Mouse (Mus musculus): ENCODE results near the gene Med17. TPM values are rescaled to one million over a fixed set of nuclear protein-coding genes. Genes with fewer than 3 reads are reported as not detected.

The Med17 gene
- total RNA-seq, 1 experiment from 2014 or later: 44.6 TPM

DNA sequence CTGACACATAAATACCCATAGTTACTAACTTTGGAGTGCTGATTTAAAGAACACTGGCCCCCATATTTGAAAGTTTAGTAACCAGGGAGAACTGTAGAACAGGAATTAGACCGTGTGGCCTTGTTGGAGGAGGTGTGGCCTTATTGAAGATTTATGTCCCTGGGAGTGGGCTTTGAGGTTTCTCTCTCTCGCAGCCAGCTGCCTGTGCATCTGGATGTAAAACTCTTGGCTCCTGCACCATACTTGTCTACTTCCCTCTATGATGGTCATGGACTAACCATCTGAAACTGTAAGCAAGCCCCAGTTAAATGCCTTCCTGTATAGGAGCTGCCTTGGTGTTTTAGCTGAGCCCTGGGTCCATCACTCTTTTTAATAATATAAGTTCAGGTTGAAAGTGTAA is 18.7 kb upstream of the Med17 start:
- ATAC-seq (ENCODE audit: extremely low read depth, insufficient number of reproducible peaks, low FRiP score, poor library complexity, severe bottlenecking): no peak

DNA sequence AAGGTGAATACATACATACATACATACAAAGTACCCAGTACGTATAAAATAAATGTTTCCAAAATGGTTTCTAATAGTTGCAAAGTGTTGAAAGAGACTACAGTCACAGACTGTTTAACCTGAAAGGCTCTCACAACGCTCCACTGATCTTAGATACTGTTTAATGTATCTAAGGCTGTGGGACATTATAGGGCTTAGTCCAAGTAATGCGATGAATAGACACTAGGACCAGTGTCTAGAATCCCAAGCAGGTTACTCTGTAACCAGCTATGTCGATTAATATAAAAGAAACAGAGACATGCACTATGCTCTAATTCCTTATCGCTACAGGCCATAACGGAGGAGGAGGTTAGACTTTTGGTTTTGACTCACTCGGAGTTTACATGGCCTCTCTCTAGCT is 17.4 kb upstream of the Med17 start:
- no peak for ATAC-seq (ENCODE audit: extremely low read depth, insufficient number of reproducible peaks, low FRiP score, poor library complexity, severe bottlenecking)

DNA sequence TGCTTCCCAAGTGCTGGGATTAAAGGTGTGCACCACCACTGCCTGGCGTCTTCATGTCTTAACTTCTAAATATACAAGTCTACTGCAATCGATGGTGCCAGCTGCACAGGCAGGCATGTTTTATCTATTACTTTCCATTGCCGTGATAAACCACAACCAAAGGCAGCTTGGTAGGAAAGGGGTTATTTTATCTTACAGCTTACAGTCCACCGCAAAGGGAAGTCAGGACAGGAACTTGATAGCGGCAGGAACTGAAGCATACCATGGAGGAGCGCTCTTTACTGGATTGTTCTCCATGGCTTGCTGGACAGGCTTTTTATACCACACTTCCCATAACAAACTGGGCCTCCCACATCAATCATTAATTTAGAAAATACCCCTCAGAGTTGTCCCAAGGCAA is 9.5 kb upstream of the Med17 start:
- no peak for ATAC-seq (ENCODE audit: extremely low read depth, insufficient number of reproducible peaks, low FRiP score, poor library complexity, severe bottlenecking)

DNA sequence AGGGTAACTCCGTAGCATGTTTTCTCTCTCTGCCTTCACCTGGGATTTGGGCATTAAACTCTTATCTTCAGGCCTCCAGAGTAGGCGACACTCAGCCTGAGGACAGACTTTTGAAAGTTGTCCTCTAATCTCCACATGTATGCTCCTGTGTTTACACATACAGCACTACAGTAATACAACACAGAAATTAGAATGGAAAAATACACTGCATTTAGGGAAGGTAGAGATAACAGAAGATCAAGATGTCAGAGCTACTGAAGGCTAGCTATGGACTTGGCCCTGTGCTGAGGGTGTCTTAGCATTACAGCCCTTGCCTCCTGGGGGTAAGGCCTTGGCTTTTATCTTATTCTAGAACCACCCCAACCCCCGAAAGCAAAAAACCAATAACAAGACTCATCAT is 8.7 kb upstream of the Med17 start:
- no peak for ATAC-seq (ENCODE audit: extremely low read depth, insufficient number of reproducible peaks, low FRiP score, poor library complexity, severe bottlenecking)

DNA sequence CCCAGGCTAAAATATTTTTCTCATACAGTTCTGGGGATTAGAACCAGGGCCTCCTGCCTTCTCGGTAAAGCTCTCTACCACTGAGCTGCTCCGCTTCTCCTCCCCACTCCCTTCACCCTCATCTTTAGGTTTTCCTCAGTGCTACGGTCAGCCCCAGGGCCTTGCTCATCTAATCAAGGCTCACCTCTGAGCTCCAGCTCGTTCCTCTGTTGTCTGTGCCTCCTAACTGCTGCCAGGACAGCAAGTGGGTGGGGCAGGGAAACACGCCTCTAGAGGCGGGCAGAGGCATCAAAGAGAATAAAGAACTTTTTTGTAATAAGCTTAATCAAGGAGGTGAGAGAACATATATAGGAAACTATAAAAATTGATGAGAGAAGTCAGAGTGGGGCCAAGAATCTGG is 8.1 kb upstream of the Med17 start:
- ATAC-seq (ENCODE audit: extremely low read depth, insufficient number of reproducible peaks, low FRiP score, poor library complexity, severe bottlenecking): no peak

DNA sequence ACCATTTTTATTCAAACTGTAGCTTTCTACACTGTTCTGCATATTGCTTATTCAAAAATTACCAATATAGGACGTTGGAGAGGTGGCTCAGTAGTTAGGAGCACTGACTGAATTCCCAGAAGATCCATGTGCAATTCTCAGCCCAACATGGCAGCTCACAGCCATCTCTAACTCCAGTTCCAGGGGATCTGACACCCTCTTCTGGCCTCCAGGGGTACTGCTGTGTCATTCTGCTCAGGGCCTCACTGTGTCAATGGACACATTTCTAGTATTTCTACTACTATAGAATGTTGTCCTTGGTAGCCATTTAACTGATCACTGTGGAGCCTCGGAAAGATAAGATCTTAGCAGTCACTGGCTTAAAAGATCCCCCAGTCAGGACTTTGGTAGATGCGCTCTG is 5.7 kb upstream of the Med17 start:
- 0 out of 2 replicates have a peak, but pooled peaks have one; percentile 39 for ATAC-seq (ENCODE audit: extremely low read depth, insufficient number of reproducible peaks, low FRiP score, poor library complexity, severe bottlenecking)

DNA sequence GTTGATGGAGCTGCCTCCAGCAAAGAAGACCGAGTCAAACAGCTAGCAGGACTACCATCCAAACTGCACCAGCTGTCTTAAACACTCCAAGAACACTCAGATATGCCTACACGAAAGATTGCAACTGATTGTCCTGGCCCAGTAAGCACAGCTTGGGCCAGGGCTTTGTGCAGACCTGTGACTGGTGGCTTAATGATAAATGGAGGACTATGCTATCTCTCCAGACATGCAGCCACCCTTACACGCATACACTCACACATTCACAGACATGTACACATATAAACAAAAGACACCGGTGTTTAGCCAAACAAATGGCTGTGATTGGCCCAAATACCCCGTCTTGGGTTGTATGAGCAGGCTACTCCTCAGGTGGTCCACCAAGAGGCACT is 754 bp upstream of the Med17 start:
- no peak for ATAC-seq (ENCODE audit: extremely low read depth, insufficient number of reproducible peaks, low FRiP score, poor library complexity, severe bottlenecking)

DNA sequence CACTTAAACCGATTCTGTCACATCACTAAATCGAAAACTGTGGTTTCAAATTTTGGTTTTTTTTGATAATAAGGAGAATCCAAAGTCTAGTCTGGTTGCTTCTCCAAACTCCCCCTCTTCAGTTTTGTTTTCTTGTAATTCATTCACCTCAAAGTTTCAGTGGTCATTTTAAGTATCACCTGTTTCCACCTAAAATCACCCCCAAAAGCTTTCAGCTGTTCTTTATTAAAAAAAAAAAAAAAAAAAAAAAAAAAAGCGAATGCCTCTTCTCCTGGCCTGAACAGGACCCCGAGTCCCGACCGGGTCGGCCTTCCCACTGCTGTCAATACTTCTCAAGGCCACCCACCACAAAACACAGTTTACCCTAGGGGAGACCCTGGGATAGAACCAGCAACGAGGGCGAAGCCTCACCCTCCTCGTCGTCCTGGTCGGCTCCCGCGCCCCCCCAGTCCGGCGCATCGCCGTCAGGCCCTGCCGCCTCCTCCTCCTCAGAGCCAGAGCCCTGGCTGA is 537 bp downstream of the Med17 start:
- no peak for ATAC-seq (ENCODE audit: extremely low read depth, insufficient number of reproducible peaks, low FRiP score, poor library complexity, severe bottlenecking)

DNA sequence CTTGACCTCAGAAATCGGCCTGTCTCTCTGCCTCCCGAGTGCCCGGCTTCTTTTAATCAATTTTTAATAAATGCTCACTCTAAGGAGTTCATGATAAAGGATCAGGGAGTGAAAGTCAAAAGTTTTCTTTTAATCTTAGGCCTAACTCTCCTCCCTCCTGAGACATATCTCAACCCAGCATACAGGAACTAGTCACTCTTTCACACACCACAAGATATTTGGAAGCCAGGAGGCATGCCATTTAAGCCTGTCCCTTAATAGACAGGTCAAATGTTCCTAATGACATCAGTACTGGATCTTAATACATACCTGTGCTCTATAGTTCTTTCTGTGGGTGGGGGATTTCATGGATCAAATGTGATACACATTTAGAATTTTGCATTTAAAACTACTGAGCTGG is 1.4 kb downstream of the Med17 start:
- ATAC-seq (ENCODE audit: extremely low read depth, insufficient number of reproducible peaks, low FRiP score, poor library complexity, severe bottlenecking): no peak

DNA sequence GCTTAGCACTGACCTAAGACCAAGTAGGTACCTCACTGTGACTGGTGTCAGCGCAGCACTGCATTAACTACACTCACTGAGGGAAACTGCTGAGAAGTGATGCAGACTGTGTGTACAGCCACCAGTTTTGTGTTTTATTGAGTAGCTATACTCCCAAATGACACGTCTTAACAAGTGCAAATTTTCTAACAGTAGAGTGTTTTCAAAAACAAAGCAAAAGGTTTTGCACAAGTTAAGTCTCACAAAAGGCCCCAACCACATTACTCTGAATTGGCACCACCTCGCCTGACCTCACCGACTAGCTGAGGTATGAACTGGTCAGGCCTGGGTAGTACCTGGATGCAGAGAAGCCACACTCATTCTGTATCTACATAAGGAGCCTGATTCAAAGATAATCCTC is 2.9 kb downstream of the Med17 start:
- no peak for ATAC-seq (ENCODE audit: extremely low read depth, insufficient number of reproducible peaks, low FRiP score, poor library complexity, severe bottlenecking)

DNA sequence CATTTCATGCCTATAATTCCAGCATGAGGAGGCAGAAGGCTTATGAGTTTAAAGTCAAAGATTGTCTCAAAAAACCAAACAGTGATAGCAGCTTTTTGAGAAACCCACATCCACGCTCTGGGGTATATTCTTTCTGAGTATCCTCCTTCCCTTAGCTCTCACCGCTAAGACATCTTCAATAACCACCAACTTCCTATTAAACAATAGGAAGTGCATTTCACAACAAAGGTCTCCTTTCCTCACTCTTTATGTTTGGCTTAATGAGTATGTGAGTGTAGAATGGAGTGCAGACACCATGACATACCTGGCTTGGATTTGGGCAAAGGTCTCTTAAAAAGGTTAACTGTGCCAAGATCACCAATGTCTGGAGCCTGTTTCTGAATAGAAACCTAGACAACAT is 5.8 kb downstream of the Med17 start:
- no peak for ATAC-seq (ENCODE audit: extremely low read depth, insufficient number of reproducible peaks, low FRiP score, poor library complexity, severe bottlenecking)

DNA sequence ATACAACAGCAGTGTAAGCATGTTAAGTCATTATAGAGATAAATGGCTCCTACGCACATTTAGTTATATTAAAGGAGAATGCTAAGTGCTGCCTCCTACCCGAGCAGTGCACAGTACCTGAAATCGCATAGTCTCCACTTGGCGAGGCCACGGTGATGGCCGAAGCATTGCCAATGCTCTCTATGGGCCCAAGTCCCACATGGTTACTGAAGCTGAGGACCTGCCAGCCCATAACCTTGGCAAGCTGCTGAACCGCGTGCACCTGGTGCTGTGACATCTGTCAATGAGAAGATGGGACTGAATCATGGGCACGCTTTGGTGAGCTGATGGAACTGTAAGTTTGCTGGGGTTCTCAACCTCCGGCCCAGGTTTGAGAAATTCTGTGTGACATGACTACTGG is 16.2 kb downstream of the Med17 start:
- no peak for ATAC-seq (ENCODE audit: extremely low read depth, insufficient number of reproducible peaks, low FRiP score, poor library complexity, severe bottlenecking)

DNA sequence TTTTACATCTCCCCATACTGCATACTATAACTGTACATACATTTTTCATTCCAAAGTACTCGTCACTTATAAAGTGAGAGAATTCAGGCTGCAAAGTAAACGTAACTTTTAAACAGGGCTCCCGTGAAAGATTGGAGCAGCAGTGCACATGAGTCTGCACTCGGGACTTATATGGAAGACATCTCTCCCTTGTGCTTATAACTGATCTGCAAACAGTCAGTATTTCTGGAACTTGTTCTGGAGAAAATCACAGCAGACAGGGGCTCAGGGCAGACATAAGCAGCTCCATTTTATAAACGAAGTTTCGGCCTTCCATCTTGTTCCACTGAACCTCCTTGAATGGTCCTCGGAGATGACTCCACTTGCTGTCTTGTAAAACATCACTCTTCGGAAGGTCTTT is 17.8 kb downstream of the Med17 start:
- ATAC-seq (ENCODE audit: extremely low read depth, insufficient number of reproducible peaks, low FRiP score, poor library complexity, severe bottlenecking): no peak

DNA sequence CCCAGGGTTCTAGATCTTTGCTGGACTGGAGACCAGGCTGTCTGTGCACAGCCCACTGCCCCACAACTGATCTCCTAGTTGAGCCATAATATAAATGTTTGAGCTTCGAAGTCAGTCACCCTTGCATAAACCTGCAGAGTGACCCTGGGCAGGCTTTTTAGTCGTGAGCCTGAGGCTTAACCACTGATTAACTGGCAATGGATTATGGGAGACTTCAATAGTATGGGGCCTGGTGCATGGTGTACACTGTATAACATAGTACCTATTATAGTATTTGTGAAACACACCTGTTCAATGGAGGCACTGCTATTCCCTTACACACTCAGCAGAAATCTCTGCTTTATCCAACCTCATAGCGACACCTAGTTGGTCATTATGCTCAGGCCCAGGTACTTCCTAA is 23.5 kb downstream of the Med17 start:
- ATAC-seq (ENCODE audit: extremely low read depth, insufficient number of reproducible peaks, low FRiP score, poor library complexity, severe bottlenecking): no peak

DNA sequence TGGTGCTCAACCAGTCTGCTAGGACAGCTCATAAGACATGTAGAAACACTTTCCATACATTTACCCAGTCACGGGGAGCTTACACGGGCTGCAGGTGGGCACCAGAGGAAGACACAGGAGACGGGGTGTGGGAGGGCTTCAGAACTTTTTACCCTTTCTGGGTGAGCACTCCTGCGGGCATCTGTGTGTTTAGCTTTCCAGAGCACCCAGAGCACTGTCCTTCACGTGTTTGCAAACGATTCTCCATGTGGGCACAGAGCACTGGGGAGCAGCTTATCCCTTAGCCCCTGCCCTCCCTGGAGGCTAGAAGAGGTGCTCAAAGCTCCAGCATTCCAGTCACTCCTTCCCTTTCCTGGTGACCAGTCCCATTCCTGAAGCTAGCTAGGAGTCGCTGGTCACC is 25.2 kb downstream of the Med17 start:
- ATAC-seq (ENCODE audit: extremely low read depth, insufficient number of reproducible peaks, low FRiP score, poor library complexity, severe bottlenecking): no peak

DNA sequence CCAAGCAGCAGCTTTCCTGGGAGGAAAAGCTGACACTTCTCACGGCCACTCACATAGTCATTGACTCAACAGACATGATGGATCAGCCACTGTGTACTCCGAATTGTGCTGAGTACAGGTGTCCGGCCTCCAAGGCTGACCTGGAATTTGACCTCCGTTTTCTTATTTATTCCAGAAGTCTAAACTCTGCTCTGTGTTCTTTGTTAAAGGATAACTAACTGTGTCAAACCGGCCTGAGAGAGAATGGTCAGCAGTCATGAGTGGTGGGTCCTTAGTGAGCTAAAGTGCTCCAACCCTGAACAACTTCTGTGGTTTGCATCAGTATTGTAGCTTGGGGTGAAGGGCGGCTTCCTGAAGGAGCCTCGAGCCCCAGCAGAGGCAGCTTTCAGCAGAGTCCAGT is 27.5 kb downstream of the Med17 start:
- ATAC-seq (ENCODE audit: extremely low read depth, insufficient number of reproducible peaks, low FRiP score, poor library complexity, severe bottlenecking): no peak

DNA sequence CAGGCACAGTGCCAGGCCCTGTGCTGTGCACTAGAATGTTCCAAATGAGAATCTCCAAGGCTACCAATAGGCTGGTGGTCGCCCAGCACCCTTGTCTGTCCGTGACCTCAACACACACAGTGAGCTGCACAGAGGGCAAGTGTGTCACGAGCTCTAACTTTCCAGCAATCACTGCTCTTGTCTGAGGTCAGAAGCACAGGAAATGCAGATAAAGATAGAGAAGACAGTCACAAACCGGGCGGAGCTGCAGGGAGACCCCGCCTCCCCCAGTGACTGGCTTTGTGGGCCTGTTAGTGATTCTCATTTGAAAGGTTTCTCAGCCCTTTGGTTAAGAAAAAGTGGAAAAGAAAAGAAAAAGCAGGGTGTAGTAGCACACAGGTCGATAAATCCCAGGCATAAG is 29.4 kb downstream of the Med17 start:
- ATAC-seq (ENCODE audit: extremely low read depth, insufficient number of reproducible peaks, low FRiP score, poor library complexity, severe bottlenecking): no peak

DNA sequence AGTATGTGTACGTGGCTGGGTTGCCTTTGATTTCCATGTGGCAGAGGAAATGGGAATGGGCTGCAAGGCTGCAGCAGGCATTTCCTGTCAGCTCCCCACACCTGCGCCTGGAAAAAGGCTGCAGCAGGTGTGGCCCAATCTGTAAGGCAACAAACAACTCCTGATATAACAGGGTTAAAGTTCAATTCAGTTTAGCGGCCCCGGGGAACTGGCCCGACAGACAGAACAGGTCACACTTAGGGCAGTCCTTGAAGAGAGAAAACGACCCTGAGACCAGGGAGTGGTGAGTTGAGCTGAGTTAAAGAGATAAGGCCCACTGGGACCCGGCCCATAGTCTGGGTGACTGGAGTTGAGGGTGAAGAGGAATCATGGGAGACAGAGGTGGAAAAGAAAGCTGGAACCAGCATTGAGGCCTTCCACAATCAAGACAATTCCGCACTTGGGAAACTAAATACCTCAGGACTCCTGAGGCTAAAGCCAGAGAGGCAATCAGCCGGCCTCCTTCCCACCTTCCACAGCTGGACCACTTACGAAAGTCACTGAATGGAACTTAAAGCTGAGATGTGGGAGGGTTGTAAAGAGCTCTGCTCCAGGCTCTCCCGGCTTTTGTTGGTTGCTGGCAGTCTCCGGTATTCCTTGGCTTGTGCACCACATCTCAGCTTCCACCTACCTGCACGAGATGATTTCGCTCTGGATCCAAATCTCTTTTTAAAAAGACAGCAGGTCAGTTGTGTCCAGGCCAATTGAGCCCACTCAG is 34.2 kb downstream of the Med17 start:
- ATAC-seq (ENCODE audit: extremely low read depth, insufficient number of reproducible peaks, low FRiP score, poor library complexity, severe bottlenecking): no peak

DNA sequence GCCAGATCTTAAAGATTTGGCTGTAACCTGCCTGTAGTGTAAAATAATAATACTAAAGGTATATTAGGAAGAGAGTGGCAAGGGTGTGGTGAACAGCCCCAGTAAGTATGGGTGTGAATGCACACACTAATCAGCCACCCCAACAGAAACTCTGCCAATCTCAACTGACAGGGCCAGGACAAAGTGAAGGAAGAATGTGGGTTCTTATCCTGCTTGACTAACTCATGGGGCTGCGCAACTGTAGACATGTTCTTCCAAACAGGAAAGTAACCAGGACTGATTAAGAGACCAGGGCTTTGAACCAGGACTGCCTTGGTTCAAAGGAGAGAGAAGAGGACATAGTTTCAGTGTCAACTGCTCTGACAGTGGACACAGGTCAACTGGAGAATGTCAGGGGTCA is 37.6 kb downstream of the Med17 start:
- ATAC-seq (ENCODE audit: extremely low read depth, insufficient number of reproducible peaks, low FRiP score, poor library complexity, severe bottlenecking): no peak

DNA sequence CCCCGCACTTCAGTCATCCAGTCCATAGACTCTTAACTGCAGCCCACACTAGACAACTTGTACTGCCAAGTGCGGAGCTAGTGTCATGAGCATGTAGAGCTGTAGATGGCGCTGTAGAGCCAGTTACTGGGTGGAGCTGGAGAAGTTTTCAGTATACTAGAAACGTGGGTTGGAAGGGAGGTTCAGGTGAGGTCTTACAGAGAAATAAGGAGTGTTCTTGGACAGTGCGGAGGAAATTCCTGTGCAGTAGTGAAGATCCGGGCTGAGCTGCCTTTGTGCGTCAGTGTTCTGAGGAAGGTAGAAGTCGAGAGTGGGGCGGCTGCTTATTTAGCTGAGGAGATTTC is 38.2 kb downstream of the Med17 start:
- no peak for ATAC-seq (ENCODE audit: extremely low read depth, insufficient number of reproducible peaks, low FRiP score, poor library complexity, severe bottlenecking)

DNA sequence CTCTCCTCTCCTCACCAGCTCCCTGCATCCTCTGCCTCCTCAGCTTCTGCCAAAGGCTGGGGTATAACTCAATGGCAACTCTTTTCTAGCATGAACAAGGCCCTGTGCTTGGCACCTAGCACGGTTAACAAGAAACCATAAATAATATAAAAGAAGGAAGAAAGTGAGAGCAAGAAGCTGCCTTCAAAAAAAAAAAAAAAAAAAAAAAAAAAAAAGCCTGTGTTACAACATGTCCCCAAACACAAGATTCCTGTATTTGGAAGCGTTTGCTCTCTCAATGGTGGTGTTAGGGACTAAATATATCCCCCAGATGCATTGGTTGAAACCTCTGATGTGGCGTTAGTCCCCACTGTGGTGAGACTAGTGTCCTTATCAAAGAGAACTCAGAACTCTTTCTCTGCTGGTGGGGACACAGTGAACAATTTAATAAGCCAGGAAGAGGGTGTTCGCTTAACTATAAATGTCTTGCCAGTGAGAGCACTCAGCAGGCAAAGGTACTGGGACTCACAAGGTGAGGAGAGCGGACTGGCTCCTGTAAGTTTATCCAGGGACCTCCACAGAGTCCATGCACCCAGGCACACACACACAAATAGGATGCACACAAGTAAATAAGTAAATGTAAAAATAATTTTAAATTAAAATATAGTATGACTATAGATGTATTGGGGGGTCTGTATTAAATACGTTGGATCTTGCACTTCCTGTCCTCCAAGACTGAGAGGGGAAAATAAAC is 38.7 kb downstream of the Med17 start:
- no peak for ATAC-seq (ENCODE audit: extremely low read depth, insufficient number of reproducible peaks, low FRiP score, poor library complexity, severe bottlenecking)
